Mouse (Mus musculus): ENCODE results near the gene Ifitm5.
"Not testable (repeated sequence)": the region's sequence is repeated elsewhere in the genome, so short reads cannot be mapped to it uniquely, and the experiment has no call there.

The Ifitm5 gene

DNA sequence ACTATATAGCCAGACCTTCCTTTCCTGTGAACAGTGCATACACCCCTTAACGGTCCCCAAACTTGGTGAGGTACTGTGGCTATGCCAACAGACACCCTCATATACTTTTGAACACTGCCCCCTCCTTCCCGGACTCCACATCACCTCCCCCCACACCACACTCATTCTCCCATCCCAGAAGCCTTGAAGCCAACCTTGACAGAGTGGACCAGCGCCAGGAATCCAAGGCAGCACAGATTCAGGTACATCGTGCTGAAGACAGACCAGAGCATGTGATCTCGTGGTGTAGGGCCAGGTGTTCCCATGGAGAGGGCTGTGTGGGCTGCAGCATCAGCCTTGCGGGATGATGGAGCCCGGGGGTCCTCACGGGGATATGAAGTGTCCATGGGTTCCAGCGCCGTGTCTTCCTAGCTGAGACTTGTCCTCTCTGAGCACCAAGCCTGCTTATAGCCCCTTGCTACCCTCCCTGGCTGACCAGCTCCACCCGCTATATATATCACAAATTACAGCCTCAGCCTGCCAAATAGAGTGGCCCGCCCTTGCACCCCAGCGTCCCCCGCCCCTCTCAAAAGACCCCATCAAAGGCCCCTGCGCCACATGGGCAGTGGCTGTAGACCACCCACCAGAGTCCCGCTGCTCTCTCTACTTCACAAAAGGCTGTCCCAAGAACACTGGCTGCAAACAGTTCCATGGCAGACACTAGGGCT, at the start of gene Ifitm5:
Gene Ifitm5, minus strand, starts transcription at position 468 of the 707 bp plus-strand sequence.
- DNase-seq (ENCODE audit: low spot score) = no peak

DNA sequence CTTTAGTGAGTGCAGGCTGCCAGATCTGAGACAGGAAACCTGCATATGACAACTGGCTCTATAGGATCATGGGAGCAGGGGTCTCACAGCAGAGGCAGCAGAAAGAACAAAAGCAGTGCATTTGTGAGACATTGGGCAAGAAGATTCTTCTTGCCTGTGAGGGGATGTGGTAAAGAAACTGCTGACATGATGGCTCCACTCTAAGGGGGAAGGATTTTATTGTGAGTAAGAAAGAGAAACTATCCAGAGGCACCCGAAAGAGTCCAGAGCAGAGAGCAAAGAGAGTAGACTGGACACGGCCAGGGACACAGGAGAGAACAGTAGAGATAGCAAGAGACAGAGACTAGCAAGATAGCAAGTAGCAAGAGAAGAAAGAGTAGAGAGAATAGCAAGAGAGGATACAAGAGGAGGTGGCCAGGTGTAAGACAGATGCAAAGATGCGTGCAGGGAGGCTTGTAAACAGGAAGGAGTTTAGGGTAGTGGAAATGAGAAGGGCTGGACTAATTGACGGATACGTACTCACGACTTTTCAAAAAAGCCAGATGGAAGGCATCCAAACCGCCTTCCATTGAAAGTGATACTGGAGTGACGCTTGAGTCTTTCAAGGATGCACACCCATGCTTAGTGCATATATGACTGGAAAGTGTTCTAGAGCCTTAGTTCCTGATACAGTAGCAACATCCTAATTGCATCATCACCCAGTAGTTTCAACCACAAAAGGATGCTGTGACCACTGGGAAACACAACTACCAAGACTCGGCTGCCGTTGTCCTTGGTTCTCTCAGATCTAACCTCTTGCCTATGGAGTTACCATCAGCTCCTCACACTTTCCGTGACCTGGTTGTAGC, 49.0 kb upstream of the Ifitm5 start:
- no peak for DNase-seq (ENCODE audit: low spot score)

DNA sequence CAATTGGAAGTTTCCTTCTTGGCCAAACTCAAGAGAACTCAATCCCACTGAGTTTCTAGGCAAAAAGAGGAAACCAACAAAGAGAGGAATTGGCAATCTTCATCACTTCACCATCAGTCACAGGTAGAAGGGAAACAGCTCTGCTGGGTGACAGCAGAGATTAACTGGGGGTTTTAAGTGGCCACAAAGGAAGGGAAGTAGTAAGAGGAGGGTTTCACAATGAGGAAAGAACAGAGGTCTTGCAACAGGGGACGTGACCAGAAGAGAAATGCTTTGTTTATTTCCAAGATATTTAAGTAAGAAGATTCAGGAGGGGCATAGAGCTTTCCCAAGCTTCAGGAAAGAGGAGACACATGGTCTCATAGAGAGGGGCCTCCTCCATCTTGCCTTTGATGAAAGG, 47.7 kb upstream of the Ifitm5 start:
- no peak for DNase-seq (ENCODE audit: low spot score)

DNA sequence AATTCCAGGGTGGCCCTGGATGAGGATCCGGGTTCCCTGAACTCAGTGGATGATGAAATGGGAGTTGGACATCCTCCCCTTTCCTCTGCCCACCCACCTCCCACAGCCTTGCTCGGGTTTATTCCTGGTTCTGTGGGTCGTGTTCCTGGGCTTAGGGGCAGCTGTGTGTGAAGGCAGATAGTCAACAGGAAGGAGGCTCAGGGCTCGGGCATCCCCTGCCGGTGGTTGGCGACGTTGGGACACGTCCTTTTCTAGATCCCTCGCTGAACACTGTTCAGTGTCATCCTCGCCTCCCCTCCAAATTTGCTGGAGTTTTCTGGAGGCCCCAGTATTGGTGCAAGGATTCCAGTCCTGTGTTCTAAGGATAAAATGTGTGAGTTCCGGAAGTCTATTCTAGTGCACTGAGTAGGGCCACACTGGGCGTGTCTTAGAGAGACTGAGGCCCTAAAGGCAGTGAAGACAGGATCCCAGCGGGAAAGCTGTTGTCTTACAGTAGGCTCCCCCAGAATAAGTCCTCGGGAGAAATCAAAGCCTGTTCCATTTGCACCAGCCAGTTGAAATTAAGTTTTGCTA, 41.1 kb upstream of the Ifitm5 start:
- no peak for DNase-seq (ENCODE audit: low spot score)

DNA sequence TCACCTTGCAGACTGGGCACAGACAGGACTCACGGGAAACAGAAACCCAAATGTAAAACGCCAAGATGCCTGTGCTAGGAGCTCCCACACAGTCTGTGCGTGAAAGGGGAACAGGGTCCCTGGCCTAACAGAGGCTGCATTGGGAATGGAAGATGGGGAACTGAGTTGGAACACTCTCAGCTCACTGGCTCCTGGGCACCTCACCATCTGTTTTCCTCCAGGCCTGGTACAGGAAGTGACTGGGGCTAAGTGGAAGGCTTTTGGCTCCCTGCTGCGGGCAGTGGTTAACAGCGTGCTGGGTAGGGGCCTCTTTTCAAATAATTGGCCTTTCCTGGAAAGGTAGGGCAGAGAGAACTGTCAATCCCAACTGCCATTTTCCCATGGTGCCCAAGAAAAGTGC, 40.5 kb upstream of the Ifitm5 start:
- DNase-seq (ENCODE audit: low spot score) = no peak

DNA sequence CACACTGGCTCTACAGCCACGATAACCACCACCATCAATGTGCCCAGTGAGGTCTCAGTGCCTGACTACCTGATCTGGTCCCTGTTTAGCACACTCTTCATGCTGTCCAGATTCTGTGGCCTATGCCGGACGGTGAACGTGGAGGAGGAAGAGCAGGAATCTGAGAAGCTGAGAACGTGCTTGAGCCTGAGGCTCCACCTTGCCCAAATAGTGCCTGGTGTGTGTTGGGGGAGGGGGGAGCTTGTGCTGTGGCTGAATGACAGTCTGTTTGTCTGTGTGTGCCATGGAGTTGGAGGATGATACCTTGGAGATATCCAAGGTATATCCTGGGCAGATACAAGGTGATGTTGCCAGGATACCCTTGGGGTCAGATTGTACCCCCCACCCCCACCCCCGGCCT, 40.1 kb upstream of the Ifitm5 start:
- no peak for DNase-seq (ENCODE audit: low spot score)

DNA sequence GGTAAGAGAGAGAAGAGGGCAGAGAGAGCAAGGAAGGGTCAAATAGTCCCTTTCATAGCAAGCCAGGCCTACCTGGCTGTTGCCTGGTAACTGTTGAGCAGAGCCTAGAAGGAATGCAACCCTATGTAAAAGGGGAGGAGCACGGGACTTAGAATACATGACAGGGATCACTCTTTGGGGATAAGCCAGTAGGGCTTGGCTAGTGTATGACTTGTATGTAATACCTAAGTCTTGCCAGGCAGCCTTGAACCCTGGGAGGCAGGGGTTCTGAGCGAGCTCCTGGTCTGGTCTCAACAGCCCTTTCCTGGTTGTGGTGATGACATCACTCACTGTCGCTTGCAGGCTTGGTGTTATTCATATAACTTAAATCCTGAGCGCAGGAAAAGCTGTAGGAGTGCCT, 38.9 kb upstream of the Ifitm5 start:
- no peak for DNase-seq (ENCODE audit: low spot score)

DNA sequence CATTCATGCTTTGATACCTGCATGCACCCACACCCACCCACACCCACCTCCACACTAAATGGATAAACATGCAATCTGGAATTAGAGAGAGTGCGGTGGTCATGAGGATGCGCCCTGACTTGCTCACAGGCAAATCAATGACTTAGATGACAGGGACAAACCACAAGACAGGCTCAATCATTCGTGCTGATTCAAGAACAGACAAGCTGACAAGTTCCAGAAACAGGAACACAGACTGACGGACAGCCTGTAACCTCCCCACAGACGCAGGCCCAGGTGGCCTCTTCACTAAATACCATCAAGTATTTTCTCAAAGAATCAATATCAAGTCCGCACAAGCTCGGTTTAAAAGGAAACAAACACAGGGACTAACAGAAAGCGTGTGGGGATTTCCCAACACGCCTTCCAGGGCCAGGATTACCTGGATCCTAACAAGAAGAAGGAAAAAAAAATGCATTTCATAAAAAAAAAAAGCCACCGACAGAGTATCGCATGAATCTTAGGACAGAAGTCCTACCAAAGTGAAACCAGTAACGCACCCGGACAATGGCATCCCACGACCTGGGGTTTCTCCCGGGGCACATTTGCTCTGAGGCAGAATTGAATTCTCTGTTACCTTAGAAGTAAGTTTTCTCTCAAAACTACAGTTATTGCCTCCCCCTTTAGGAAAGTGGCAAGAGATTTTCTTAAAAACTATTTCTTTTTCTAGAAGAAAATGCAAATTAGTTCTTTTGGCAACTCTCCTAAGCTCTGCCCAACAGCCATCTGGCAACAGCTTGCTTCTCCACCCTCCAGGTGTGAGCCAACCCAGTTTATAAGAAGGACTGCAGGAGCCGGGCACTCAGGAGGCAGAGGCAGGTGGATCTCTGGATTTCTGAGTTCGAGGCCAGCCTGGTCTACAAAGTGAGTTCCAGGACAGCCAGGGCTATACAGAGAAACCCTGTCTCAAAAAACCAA, 37.4 kb upstream of the Ifitm5 start:
- peak; percentile 32 for DNase-seq (ENCODE audit: low spot score)

DNA sequence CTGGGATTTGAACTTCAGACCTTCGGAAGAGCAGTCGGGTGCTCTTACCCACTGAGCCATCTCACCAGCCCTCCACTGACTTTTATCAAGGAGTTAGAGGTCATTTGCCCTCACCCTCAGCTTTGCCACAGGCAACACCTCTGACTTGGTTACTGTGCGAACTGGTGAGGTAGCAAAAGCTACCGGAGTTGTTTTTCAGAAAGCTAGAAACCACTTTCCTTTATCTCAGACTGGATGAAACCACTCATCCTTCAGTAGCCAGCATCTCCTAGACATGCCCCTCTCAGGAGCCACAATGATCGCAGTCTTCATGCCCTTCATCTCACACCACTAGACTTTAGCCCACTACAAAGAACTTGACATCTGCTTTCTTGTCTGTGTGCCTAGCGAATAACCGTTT, 32.9 kb upstream of the Ifitm5 start:
- no peak for DNase-seq (ENCODE audit: low spot score)

DNA sequence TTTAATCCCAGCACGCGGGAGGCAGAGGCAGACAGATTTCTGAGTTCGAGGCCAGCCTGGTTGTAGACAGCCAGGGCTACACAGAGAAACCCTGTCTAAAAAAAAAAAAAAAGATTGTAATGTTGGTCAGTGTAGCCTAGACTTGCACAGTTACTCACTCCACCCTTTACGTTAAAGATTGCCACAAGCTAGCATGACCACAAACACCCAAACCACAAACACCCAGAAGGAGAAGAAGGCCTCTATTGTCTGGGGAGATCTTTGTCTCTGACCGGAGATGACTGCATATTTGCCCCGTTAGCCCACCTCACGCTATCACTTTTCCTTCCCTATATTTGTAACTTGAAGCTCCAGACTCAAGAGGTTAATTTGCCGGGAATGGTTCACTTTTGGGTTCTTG, 31.6 kb upstream of the Ifitm5 start:
- no peak for DNase-seq (ENCODE audit: low spot score)

DNA sequence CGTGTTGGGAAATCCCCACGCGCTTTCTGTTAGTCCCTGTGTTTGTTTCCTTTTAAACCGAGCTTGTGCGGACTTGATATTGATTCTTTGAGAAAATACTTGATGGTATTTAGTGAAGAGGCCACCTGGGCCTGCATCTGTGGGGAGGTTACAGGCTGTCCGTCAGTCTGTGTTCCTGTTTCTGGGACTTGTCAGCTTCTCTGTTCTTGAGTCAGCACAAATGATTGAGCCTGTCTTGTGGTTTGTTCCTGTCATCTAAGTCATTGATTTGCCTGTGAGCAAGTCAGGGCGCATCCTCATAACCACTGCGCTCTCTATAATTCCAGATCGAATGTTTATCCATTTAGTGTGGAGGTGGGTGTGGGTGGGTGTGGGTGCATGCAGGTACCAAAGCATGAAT, 26.6 kb upstream of the Ifitm5 start:
- DNase-seq (ENCODE audit: low spot score) = not testable (repeated sequence)

DNA sequence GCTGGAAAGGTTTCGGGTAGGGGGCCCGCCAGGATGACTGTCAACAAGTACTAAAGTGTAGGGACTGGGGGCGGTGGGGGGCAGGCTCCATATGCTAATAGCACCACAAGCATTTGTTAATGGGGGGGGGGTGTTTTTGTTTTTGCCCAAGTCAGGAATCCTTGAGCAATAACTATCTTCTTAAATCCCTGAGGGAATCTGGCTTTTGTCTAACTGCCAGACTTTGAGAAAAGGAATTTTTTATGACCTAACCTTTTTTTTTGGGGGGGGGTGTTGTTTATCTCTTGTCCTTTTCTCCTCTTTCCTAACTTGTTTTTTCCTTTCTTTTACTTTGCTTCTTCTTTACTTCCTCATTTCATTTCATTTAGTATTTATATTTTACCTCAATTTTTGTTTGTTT, 25.4 kb upstream of the Ifitm5 start:
- DNase-seq (ENCODE audit: low spot score) = no peak

DNA sequence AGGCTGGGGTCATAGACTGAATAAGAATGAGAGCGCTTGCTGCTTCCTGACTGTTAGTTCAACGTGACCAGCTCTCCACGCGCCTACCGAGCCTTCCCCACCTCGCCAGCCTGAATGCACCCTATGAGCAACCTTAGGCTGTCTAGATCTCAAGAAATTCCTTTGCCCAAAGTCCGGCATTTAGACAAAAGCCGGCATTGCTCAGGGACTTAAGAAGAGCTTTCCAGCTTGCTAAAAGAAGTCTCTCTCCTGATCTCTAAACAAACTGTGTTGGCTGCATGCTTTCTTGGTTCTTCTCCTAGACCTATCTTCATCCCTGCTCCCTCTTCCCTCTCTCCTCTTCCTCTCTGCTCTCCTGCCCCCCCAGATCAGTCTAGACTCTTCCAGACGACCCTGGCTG, 24.8 kb upstream of the Ifitm5 start:
- no peak for DNase-seq (ENCODE audit: low spot score)

DNA sequence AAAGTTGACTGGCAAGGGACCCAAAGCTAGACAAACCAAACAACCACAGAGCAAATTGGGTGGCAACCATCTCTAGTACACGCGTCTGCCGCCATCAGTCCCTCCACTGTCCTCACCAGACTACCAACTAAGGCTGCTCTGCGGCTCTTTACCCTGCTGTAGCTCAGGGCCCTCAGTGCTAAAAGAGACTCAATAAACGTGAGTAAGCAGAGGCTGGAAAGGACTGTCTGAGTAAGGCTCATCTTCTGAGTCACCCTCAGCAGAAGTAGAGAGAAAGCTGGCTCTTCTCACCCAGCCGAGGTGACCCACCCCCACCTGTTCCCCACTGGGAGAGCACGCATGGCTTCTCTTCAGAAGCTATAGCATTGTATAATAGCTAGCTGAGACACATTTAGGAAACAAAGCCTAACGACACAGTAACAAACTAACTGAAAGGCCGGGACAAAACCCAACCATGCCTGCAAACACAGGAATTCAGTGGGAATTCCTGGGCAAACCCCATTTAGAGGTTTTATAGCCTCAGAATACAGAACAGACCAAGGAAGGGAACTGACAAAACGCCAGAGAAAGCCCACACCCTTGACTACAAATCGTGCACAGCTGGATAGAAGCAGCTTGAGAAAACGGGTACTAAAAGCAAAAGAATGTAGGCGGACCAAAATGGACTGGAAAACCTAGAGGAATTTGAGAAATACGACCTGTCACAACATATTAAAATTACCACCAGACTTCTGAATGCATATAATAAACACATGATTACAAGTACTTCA, 23.5 kb upstream of the Ifitm5 start:
- DNase-seq (ENCODE audit: low spot score) = no peak

DNA sequence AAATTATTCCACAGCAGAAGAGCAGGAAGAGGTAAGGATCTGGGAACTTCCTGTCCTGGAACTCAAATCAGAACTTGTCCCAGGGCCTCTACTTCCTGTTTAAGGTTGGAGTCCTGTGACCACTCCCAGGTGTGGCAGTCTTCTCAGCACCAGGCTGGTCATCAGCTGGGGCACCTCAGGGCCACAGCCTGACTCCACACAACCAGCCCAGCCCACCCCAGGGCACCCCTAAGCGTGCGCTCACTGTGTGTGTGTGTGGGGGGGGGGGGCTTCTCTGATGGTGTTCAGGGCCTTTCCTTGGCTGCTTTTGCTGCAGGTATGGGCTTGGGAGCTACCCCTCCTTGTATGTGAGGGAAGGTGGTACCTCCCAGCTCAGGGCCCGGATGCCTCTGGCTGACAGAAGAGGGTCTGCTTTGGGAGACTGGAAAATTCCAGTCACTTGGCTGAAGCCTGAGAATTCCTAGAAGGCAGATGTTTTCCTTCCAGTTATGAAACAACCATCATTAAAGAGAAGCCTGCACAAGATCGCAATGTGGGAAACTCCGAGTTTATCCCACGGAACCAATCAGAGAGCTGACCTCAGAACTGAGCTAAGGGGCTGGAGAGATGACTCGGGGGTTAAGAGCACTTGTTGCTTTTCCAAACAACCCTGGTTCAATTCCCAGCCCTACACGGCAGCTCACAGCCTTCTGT, 21.5 kb upstream of the Ifitm5 start:
- DNase-seq (ENCODE audit: low spot score) = no peak

DNA sequence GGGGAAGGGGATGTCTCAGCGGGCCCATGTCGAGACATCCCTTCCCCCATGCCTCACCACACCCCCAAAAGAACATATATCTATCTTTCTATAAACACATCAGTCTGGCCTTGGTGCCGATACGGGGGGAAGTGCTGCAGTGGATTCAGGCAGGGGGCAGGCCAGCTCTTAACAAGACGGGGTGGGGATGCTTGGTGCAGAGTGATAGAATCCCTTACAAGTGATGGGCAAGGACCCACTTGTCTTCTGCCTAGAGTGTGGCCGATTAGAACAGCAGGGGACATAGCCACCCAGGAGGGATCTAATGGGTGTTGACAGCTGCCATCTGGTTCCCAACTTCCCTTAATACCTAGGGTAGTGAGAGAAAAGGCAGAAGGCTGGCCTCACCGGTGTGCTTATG, 20.8 kb upstream of the Ifitm5 start:
- DNase-seq (ENCODE audit: low spot score) = no peak

DNA sequence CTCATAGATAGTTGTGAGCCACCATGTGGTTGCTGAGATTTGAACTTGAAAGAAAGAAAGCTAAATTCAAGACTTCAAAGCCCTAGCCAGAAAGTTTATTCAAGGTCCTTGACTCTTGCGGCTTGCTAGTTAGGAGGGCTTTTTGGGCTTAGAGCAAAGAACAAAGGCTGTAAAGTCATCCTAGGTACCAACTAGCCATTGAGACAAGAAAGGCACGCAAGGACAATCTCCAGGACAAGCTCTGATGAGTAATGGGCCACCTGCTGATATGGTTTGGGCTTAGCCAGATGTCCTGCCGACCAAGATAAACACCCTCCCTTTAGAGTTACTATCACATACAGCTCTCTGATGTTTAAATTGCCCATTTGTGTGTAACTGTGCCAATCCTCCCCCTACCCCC, 18.6 kb upstream of the Ifitm5 start:
- not testable (repeated sequence) for DNase-seq (ENCODE audit: low spot score)

DNA sequence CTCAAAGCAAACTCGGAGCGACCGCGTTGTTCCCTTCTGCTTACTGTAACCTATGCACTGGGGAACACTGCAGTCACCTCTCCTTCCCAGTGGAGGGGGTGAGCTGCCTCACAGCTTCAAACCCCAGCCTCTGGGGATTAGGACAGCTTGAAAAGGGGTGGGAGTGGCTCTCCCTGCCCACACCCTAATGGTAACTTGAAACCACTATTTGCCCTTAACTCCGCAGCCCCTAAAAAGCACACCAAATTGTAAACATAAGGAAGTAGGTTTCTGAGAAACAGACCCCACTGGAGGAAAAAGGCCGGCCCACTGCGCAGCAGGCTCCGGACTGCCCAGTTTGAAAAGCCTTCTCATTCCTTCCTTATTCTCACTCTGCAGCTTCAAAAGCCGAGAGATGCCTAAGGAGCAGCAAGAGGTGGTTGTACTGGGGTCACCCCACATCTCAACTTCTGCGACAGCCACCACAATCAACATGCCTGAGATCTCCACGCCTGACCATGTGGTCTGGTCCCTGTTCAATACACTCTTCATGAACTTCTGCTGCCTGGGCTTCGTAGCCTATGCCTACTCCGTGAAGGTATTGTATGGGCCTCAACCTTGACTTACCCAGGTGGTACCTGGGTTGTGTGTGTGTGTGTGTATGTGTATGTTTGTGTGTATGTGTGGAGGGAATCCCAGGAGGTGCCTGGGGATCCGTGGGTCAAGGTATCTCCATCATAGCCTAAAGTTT, 17.9 kb upstream of the Ifitm5 start:
- no peak for DNase-seq (ENCODE audit: low spot score)

DNA sequence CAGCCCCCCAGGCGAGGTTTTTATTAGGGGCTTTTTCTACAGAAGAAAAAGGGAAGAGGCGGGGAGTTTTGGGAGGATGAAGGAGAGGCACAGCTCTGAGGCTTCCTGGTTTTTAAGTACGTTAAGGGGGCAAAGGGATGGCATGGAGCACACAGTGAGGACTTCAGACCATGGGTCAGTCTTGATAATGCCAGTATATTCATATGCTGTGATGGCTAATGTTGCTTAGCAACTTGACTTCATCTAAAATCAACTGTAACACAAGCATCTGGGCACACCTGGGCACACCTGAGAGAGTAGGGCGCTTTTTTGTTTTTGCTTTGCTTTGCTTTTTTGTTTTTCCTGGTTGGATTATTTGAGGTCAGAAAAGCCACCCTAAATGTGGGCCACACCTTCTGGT, 16.8 kb upstream of the Ifitm5 start, which contains the start of gene Ifitm1:
Gene Ifitm1, plus strand, starts transcription at position 301 of the 400 bp plus-strand sequence.
- no peak for DNase-seq (ENCODE audit: low spot score)

DNA sequence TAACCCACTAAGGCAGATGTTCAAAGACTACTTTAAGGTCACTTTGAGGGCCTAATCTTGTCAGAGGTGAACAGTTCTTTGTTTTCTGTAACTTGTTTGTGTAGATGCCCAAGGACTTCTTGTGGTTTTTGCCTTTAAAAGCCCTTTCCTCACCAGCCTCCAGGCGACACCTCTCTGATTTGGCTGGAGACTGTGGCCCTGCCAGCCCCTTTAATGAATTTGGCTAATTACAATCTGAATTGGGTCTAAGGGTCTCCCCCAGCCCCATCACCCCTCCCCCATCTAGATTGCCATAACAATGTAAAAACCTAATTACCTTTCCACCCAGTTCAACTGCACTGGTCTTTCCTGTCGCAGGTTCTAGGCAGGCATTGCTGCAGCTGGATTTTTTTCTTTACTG, 12.6 kb upstream of the Ifitm5 start:
- DNase-seq (ENCODE audit: low spot score) = no peak

Data from layer of hippocampus, adult 11-12 months (tissue).